Mouse (Mus musculus): ENCODE data around the gene Ube2g1.

The Ube2g1 gene

DNA sequence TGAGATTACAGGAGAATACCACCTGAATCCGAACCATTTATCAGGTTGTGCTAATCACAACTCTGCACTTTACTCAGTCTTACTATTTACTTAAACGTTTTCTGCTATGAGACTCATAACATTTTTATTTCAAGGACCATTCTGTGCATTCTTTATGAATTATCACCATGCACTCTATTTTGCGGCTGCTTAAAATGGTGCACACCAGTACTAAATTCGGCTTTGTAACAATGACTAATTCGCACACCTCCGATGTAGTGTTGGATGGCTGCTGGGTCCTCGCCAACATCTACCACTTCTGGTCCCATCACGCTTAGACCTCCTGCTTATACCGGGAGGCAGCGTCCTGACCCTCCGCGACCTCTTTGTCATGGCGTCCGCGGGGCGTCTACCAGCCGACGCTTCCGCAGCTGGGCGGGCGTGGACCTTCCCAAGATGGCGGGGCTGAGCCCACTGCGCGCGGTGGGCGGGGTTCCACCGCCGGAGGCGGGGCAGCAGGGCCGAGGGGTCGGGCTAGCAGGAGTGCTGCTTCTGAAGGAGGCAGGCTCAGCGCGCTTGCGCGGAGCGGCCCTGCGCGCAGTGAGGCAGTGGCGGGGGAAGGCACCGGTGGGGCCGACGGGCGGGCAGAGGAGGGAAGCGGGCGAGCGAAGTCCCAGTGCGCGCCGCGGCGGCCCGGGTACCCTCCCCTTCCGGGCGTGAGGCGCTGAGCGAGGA lies at the start of gene Ube2g1:
Gene Ube2g1, plus strand, starts transcription at position 590 of the 714 bp plus-strand sequence.
- DNase-seq (ENCODE audit: low spot score in 2 of 2) = peak; percentile 95 to 98

DNA sequence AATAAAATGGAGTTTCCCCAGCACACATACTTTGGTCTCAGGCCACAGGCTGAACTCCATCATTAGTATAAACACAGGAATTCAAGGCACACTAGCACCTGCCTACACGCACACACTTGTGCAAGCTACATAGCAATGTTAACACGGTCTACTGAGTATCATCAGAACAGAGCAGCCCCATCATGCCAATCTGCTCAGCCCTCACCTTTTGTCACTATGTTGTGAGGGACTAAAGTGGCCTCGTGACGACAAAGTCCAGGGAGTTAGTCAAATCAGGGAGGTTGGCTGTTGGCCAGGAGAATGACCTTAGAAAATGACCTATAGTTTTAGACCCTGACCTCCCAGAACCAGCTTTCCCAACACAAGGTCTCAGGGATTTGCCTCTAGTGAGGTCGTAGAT lies 48.9 kb upstream of the Ube2g1 start:
- no peak for DNase-seq (ENCODE audit: low spot score in 2 of 2)

DNA sequence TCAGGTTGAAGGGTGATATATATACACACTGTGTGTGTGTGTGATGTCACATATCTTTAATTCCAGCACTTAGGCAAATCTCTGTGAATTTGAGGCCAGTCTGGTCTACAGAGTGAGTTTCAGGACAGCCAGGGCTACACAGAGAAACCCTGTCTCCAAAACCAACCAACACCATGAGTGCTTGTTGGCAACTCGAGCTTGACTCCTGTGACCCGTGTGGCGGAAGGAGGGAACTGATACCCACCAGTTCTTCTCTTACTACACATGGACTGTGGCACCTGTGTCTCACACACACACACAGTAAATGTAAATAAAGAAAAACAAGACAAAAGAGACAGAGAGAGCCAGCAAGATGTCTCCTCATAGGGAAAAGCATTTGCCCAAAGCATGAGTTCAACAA lies 46.4 kb upstream of the Ube2g1 start:
- DNase-seq (ENCODE audit: low spot score in 2 of 2) = no peak

DNA sequence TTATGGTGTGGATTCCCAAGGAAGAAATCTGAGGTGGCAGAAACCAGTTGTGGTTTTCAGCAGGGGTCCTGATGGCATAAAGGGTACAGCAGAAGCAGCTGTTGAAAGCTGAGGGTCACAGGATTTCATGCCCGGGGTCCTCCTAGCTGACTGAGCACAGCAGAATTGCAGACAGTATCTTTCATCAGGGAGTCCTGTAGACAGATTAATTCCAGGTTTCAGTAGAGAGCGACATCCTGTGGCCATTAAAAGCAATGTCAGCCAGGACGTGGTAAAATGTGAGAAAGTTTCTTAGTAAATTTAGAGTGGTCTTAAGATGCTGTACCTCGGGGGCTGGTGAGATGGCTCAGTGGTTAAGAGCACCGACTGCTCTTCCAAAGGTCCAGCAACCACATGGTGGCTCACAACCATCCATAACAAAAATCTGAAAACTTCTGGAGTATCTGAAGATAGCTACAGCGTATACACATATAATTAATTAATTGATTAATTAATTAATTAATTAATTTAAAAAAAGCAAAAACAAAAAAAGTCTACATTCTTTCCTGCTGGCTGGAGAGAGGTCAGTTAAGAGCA lies 42.8 kb upstream of the Ube2g1 start:
- no peak for DNase-seq (ENCODE audit: low spot score in 2 of 2)

DNA sequence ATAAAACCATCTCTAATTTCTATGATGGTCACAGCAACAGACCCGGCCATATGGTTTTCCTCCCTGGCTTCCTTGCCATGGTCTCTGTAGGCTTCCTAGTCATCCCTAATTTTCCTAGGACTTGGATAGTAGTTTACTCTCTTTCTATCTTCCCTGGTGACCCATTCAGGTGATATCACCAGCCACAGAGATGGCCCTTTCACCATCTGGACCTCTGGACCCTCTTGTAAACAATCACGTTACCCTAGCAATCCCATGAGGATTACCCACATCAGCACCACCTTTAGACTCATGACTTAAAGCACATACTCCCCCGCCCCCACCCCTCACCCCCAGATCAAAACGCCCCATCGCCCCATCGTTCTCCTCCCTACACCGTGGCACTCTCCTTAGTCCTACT lies 40.8 kb upstream of the Ube2g1 start:
- no peak for DNase-seq (ENCODE audit: low spot score in 2 of 2)

DNA sequence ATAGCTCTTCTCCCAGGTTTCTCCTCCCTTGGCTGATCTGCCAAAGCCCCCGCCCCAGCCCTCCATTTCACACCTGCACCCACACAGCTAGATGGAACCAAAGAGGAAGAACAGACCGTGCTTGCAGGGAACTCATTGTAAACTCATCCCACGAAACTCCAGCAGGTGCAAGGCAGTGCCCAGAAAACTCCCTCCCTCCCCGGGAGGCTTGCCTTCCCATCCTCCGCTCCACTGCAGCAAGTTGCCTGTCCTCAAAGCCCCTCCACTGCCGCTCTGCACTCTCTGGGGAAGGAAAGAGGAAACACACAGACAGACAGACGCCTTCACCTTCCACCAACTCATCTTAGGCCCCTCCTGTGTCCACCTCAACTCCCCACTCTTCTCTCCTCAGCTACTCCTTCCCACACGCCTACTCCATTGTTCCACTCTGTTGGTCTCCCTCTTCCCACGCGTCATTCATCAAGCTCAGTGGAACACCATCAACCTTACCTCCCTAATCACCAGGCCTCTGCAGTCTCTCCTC lies 40.2 kb upstream of the Ube2g1 start:
- no peak for DNase-seq (ENCODE audit: low spot score in 2 of 2)

DNA sequence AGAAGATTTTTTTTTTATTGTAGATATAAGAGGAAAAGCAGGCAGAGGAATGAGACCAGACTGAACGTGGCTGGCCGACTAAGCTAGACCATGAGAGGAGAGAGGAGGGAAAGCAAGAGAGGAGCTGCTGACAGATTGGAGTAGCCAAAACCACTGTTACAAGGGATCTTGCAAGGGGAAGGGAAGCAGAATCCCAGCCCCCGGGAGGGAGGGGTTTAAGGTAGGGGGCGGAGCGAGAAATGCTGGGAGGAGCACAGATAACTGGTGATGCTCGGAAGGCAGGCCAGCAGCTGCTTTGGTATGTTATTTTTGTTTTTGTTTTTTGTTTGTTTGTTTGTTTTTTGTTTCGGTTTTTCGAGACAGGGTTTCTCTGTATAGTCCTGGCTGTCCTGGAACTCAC lies 38.0 kb upstream of the Ube2g1 start:
- DNase-seq (ENCODE audit: low spot score in 2 of 2) = no peak

DNA sequence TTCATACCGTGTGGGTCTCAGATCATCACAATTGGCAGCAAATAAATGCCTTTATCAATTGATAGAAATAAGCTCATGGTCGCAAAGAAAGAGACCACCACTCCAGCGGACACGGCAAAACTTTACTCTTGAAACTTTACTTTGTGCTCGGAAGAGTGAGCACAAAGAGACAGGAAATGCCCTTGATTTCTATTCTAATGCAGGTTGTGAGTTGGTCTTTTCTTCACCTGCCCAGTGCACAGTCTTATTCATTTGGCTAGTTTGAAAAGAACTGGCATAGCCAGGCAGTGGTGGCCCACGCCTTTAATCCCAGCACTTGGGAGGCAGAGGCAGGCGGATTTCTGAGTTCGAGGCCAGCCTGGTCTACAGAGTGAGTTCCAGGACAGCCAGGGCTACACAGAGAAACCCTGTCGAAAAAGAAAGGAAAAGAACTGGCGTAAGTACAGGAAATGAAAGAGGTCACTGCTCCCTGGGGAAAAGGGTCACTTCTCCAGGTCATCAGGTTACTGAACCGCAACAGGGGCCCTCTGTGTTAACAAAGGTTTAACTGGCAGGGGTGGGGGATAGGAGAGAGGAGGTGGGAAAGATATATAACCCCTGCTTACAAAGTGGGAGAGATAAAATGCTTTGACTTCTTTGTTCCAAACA lies 37.3 kb upstream of the Ube2g1 start:
- no peak for DNase-seq (ENCODE audit: low spot score in 2 of 2)

DNA sequence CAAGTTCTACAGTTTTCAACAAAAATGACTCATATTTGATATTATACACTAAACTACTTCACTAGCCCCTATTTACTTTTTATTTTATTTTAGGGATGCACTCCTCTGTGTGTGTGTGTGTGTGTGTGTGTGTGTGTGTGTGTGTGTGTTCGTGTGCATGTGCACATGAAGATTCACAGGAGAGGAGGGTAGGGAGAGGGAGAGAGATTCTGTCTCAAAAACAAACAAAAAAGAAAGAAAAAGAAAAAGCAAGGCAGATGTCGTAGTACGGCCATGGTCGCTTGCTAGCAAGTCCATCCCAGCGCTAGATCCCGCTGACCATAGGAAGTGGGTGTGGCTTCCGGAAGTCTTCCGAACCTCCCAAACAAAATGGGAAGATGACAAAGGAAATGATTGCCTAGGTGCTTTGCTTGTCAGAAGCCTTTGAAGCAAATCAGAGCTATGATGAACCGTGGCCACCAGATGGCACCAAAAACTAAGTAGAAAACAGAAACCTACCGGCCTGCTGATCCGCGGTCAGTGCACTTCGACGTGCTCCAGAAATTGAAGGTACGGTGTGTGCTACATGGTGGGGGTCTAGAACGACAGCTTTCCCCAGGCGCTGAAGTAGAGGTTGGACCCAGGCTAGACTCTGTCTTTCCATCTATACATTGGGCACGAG lies 36.6 kb upstream of the Ube2g1 start:
- DNase-seq (ENCODE audit: low spot score in 2 of 2) = peak; percentile 75 to 82

DNA sequence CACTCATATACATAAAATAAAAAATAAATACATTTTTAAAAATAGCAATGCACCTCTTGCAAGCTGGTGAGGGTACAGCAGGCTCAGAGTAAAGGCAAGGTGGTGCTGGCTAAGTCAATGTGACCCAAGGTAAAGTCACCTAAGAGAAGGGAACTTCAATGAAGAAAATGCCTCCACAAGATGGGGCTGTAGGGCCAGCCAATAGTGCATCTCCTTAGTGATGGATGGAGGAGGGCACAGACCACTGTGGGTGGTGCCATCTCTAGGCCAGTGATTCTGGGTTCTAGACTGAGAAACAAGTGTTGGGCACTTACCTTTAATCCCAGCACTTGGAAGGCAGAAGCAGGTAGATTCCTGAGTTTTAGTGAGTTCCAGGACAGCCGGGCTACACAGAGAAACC lies 33.3 kb upstream of the Ube2g1 start:
- DNase-seq (ENCODE audit: low spot score in 2 of 2) = peak; percentile 20 to 22

DNA sequence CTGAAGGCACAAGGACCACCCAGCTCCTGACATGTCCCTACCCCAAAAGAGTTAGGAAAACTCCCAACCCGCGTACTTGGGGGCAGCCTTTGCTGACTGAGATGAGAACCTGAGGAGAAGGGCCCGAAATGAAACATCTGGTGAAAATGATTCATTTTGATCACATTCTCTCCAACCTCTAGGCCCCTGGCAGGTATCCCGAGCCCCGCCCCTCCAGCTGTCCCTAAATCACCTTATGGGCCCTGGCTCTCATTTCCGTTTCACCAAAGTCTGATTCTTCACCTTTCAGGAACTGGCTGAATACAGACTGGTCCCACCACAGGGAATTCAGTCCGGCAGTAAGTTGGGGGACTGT lies 31.0 kb upstream of the Ube2g1 start:
- no peak for DNase-seq (ENCODE audit: low spot score in 2 of 2)

DNA sequence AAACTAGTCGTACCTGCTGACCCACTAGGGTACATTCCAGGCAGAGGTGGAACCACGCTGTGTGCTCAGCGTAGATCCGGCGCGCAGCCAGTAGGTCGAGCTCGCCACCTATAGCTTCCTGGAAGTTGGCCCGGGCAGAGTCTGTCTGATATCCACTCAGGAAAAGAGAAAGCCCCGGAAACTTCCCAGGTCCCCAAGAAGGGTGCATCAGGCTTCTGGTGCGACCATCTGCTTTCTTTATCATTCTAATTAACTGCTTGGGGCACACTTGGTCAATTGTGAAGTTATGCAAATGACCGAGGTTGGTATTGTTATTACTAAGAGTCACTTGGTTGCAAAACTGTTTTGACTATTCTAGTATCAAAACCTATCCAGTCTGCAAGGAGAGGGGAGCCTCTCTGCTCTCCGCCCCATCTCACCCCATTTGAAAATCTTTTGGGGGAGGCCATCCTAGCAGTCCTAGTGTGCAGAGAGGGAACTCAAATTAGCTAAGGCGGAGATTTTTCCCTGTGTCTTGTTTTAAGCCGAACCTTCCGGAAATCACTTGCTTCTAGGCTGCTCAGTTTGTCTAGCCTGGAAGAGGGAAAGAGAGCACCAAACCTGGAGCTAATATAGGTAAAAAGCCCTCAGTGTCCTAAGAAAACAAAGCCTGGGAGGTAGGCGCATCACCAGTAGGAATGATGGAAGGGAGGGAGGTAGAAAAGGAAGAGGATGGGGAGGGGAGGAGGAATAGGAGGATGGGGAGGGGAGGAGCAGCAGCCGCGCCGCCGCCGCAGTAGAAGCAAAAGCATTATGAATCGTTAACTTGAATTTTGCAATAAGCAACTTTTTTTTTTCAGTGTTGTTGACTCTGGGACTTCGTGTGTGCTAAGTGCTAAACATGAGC lies 30.4 kb upstream of the Ube2g1 start:
- DNase-seq (ENCODE audit: low spot score in 2 of 2) = peak; percentile 36 to 37

DNA sequence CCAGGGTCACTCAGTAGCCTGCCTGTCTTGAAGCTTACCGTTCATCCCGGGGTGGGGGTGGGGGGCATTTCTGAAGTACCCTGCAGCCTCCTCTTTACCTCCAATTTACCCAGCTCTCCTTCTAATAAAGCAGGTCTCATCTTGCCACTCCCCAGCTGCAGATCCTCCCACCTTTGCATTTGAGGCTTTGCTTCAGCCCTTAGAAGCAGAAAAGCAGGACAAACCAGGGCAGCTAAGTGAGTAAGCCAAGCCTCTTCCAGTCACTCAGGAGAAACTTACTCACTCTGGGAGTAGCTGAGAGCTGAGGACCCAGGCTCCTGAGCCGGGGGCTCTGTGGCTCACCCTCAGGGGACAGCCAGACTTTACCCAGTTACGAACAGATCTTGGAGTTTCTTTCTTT lies 28.6 kb upstream of the Ube2g1 start:
- peak; percentile 17 to 20 for DNase-seq (ENCODE audit: low spot score in 2 of 2)

DNA sequence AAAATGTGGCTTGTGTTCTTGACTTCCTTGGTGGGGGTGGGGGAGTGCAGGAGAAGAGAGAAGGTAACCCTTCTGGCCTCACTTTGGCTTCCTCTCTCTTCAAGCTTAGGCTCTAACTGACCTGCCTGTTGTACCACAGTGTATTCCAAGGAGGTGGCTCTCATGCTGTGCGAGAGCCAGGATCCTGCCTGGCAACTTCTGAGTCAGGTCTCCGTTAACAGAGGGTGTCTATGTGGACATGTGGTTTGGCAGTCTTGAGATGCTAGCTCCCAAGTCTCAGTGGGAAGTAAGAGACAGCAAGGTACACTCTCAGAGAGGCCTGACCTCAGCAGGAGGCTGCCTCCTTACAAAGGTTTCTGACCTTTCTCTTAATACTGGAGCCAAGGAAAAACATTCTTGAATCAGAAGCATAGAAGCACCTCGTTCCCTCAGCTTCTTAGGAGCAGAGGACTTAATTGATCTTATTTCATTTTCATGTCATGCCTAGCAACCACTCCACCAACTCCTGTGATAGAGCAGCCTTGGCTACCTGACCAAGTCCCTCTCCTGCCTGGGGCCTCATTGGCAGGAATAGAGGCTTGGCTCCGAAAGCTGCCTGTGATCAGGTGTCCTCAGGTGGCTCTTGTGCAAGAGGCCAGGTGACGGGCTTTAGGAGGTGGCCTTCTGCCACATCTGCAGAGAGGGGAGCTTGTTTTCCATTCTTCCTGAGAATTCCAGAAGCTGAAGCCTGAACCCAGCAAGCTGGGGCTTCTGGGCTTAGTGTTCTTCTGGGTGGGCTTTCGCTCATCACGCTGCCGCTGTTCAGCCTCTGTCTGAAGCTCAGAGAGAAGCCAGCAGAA lies 25.3 kb upstream of the Ube2g1 start:
- DNase-seq (ENCODE audit: low spot score in 2 of 2) = peak in 1 of 2 experiments; percentile 21

DNA sequence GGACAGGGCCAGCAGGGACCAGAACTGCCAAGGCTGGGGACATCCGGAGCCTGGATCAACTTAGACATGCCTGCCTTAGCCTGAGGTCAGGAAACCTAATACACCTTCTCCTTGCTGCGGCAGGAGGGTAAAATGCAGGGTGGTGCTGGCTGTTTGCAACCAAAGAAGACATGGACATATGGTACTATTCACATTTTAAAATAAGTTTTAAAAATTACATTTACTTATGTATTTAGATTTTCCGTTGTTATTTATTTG lies 24.7 kb upstream of the Ube2g1 start:
- DNase-seq (ENCODE audit: low spot score in 2 of 2) = no peak

DNA sequence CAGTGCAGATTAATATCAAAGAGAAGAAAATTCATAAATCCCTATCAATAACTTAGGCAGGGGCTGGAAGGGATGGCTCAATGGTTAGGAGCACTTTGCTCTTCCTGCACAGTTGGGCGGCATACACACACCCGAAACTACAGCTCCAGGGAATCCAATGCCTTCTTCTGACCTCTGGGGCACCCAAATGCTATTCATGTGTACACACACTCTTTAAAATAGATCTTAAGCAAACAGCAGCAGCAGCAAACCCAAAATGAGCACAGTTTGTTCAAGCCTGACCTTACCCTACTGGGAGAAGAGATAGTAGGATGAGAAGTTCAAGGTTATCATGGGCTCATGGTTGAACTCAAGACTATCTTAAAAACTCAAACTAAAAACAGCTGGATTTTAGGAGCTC lies 24.0 kb upstream of the Ube2g1 start:
- no peak for DNase-seq (ENCODE audit: low spot score in 2 of 2)

DNA sequence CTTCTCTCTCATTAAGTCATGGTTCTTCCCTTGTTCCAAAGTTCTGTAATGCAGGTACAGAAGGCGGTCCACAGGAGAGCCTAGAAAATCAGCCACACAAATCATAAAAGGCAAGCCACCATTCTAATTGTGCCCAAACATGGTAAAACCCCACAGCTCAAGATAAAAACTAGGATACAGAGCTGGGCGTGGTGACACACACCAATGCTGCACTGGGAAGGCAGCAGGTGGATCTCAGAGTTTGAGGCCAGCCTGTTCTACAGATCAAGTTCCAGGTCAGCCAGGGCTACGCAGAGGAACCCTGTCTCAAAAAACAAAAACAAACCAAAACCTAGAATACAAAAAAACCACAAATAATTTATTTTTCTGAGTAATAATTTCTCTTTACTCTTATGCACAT lies 20.5 kb upstream of the Ube2g1 start:
- DNase-seq (ENCODE audit: low spot score in 2 of 2) = no peak

DNA sequence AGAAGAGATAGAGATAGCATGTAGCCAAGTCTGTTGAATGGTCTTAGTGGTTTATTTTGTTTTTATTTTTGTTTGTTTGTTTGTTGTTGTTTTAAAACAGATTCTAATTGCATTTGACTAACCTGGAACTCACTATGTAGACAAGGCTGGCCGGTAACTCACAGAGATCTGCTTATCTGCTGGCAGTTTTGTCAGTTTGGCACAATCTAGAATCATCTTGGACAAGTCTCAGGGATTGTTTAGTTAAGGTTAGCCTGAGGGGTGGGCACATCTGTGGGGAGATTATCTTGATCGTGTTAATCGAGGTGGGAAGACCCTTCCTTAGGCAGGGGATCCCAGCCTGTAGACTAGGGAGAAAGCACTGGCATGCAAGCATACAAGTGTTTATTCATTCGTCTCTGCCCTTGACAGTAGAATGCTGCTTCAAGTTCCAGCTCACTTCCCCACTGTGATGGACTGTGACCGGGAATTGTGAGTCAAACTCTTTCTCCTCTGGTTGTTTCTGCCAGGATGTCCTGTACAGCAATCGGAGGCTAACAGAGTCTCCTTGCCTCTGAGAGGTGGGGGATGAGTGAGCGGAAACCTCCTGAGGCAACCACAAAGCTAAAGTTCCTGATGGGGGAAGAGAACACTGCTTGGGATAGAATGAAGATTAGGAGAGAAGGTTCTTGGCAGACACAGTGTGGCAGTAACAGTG lies 19.4 kb upstream of the Ube2g1 start:
- DNase-seq (ENCODE audit: low spot score in 2 of 2) = no peak

DNA sequence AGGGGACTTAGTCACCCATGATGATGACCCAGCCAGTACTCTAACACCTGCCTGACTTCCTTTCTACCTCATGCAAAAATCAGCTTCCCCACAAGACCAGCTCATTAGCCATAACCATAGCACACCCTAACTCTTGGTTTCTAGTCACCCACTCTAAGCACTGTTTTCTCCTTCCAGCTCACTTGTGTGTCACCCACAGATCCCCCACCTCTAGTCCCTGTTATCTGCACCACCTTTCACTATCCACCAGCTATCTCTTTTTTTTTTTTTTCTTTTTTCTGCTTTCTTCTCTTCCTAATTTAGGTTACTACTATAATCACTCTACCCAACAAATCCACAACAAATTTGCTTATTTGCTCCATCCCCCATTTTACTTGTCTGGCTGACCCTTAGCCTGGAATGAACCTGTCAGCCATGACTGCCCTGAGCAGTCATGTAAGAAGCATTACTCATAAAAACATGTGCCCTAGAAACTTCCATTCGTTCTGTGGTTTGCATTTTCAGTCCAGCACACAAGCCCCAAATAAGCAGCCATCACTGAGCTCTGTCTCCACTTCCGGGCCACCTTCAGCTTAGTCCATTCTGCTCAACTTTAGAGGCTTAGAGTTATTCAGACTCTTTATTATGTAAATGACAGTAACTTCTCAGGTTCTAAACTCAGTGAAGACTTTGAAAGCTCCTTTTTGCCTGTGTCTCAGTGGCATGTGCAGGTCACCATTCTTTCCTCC lies 11.9 kb upstream of the Ube2g1 start:
- DNase-seq (ENCODE audit: low spot score in 2 of 2) = no peak

DNA sequence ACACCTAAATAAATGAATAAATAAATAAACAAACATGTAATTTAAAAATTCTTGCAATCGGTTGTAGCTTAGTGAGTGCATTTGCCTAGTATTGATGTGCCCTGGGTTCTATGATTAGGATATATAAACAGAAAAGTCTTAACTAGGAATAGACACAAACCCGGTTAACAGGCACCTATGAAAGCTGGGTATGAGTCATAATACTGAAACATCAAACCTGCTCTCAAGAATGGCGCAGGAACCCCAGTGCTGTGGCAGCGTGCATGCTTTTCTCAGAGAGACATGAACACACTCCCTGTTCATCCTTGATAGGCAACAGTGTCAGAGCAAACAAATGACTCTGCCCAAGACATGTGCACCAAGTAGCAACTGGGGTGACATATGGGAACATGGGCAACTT lies 9.3 kb upstream of the Ube2g1 start:
- DNase-seq (ENCODE audit: low spot score in 2 of 2) = no peak
